Mouse (Mus musculus) layer of hippocampus, postnatal 14 days (tissue): ENCODE measurements at regions not wholly inside any gene's neighbourhood (a gene's known extent, or its start where the extent isn't known, plus 50 kb on each side); places are given as distances from the start of the nearest gene placed in this dataset.

Source experiments
- DNase-seq, 2 experiments: peaks; one replicate each; pipeline ENCODE4 v3.0.0; 2021 to 2022; ENCODE audit warnings: low spot score in 2 of 2, mixed read lengths in 1 of 2

GRCm38 (mm10) chr10:65716914-65717610, 1378.9 kb upstream of the Jmjd1c start:
- no peak for DNase-seq

GRCm38 (mm10) chr10:65722496-65722895, 1373.4 kb upstream of the Jmjd1c start:
- no peak for DNase-seq

- peak in 1 of 2 experiments; percentile 16 for DNase-seq
These were observed 1326.5 kb upstream of the Jmjd1c start for GRCm38 (mm10) chr10:65769451-65769850.

- no peak for DNase-seq
These were observed 1324.0 kb upstream of the Jmjd1c start for GRCm38 (mm10) chr10:65771936-65772335.

- DNase-seq, result no peak
These were observed 1310.9 kb upstream of the Jmjd1c start for GRCm38 (mm10) chr10:65784994-65785393.
